Mouse (Mus musculus): Measurements from ENCODE around the gene R3hdm4. TPM values are rescaled to one million over a fixed set of nuclear protein-coding genes. Genes with fewer than 3 reads are reported as not detected.
A peak's percentile ranks its signal among the peaks of the same experiment; 100 is the strongest.

R3hdm4 gene
- total RNA-seq, 1 experiment from 2014 or later = 75.8 TPM

GRCm38 (mm10) chr10:79925785-79926490, 4.9 kb upstream of the R3hdm4 start:
- no peak for DNase-seq

GRCm38 (mm10) chr10:79924998-79925784, 4.2 kb upstream of the R3hdm4 start:
- DNase-seq = peak; percentile 94

DNA sequence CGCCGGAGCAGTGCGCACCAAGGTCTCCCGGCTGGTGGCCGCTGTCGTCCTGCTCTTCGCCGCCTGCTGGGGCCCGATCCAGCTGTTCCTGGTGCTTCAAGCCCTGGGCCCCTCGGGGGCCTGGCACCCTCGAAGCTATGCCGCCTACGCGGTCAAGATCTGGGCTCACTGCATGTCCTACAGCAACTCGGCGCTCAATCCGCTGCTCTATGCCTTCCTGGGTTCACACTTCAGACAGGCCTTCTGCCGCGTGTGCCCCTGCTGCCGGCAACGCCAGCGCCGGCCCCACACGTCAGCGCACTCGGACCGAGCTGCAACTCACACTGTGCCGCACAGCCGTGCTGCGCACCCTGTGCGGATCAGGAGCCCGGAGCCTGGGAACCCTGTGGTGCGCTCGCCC, 564 bp upstream of the R3hdm4 start:
- peak; percentile 43 for DNase-seq

GRCm38 (mm10) chr10:79920056-79920890, 735 bp downstream of the R3hdm4 start:
- DNase-seq = no peak

GRCm38 (mm10) chr10:79919251-79919849, 1.7 kb downstream of the R3hdm4 start:
- DNase-seq = no peak

- peak; percentile 56 for DNase-seq
These were observed 2.6 kb downstream of the R3hdm4 start for GRCm38 (mm10) chr10:79918231-79919078.

DNA sequence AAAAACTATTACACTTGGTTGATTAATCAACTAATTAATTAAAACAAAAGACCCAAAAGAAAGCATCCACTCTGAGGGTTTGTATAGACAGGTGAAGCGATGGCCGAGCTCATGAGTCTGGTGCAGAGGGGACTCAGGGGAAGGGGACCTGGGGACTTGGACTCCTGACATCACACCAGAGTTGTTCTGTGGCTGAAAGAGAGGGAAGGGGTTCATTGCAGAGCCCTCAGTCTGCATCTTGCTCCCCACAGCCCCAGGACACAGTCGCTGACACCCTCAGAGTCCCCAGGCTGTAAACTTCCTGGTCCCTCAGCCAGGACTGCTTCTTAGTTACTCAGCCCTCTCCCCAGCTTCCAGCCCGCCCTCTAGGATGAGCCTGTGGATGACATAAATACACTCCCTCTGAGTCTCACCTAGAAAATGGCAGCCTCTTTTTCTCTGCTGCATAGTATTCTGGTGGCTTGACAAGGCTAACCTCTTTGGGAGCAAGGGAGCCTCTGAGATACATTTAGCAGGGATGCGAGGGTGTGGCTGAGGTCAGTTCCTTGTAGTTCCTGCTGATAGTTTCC, 3.4 kb downstream of the R3hdm4 start:
- DNase-seq = no peak

DNA sequence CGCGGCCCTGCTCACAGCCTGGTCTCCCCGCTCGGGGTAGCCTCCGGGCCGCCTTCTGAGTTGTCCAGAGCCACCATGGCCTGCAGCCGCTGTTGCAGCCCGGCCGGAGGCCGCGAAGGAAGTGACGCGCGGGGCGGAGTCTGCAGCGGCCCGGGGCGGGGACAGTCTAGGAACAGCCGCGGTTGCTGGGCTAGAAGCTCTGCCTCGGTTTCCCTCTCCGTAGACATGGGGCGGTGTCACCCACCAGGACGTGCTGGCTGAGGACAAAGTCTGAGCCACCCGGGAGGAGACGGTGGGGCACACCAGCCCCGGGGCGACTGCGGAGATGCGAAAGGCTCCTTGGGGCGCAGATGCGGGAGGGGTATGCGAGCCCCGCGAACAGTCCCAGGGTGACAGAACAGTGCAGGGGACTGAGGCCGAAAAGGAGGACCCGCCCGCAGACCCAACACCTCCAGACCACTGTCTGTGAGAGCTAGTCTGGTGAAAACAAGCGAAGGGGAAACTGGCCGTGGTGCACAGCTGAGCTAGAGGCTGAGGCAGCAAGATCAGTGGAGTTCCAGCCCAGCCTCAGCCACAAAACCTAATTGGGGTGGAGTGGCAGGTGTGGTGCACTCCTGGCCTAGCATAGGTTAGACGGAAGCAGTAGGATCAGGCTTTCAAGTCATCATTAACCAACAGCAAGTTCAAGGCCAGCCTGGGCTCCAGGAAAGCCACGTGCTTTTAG, 4.0 kb downstream of the R3hdm4 start, which contains the start of gene Kiss1r:
Kiss1r (plus strand) TSS at position 164 of the 724 bp plus-strand sequence.
- DNase-seq = peak; percentile 95

- peak; percentile 34 for DNase-seq
These were observed 4.9 kb downstream of the R3hdm4 start for GRCm38 (mm10) chr10:79916081-79916480.

- peak; percentile 58 for DNase-seq
These were observed 5.9 kb downstream of the R3hdm4 start for GRCm38 (mm10) chr10:79914948-79915596.

- no peak for DNase-seq
These were observed 6.7 kb downstream of the R3hdm4 start for GRCm38 (mm10) chr10:79914131-79914947.

DNA sequence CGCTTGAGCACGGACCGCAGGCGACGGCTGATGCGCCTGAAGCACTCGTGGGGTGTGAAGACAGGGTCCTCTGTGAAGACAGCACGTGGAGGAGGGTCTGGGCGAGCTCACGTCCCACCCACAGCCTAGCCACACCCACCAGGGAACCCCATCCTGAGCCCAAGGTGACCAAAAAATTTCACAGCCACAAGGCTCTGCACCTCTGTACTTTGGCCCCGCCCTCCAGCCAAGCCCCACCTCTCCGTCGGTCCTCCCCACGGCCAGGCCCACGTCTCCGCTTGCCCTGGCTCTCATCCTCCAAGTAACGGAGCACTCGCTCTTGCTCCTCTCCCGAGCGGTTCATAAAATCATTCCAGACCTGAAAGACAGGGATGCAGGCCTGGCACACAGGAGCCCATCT, 8.6 kb downstream of the R3hdm4 start:
- no peak for DNase-seq

DNA sequence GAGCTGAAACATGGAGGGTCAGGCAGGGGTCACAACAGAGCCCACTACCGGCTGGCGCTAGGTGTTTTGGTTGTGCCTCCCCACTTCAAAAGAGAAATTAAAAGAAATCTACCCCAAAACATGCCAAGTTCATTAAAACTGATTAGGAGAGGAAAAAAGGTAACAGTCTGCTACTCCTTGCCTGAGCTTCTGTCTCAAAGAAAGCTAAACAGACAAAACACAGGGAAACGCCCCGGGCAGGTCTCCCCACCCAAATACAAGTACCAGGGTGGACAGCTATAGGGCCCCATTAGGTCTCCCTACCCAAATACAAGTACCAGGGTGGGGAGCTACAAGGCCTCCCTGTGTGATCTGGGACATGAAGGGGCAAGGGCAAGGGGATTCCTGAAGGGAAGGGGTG, 10.5 kb downstream of the R3hdm4 start, which contains the start of gene Gm26602:
Gm26602 (plus strand) TSS at position 301 of the 400 bp plus-strand sequence.
- DNase-seq = no peak

DNA sequence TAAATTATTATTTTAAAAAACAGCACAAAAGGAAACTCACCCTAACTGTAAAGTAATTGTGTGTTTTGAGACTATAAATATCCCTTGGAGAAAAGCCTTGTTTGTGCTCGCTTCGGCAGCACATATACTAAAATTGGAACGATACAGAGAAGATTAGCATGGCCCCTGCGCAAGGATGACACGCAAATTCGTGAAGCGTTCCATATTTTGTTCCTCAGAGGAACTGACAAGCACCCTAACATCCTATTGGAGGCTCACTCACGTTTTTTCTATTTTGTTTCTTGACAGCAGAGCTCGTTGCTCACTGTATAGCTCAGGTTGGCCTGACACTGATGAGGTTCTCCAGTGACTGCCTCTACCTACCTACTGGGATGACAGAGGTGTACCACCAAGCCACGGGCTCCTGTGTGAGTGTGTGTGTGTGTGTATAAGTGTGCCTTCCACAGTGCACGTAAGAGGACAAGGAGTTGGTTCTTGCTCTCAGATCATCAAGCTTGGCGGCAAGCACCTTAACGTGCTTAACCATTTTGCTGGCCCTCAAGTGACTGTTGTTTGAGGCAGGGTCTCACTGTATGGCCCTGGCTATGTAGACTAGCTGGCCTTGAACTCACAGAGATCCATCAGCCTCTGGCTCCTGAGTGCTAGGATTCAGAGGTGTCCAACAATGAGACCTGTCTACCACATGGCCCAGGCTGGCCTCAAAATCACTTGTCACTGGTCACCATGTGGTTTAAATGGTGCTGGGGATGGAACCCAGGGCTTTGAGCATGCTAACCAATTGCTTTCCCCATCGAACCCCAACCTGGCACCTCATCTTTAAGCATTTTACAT, 11.7 kb downstream of the R3hdm4 start:
- DNase-seq = no peak

- DNase-seq = peak; percentile 98
These were observed 12.6 kb downstream of the R3hdm4 start, which contains the start of gene Med16 for GRCm38 (mm10) chr10:79908167-79909091. TSS of gene Med16 (minus strand) at chr10:79908923.

DNA sequence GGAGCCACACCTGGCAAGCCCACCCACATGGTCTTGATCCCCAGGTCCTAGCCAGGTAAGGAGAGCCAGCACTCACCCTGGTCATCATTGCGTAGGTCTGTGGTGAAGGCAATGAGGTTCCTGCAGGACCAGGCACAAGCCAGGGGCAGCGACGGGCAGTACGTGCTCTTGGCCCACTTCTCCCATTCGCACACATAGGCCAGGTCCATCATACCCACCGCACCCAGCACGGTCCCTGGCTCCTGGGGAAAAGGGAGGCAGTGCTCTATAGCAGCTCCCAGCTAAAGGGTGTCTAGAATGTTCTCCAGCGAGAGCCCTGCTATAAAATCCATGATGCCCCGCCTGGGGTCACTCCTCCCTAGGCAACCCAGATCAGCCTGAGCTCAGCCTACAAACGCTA, 13.6 kb downstream of the R3hdm4 start:
- DNase-seq = no peak
